Mouse (Mus musculus) thymus, adult 2 months (tissue): Measurements from ENCODE around the gene Cdhr3.

Experiments used
- CTCF ChIP-seq: fragments of 200-500 bp; IDR thresholded peaks from 2 replicates; pipeline ENCODE4 v1.5.1; 2012; ENCODE audit warnings: mild to moderate bottlenecking, control low read depth, low read length, moderate library complexity, borderline replicate concordance; ENCODE audit not compliant: control insufficient read depth, poor library complexity, insufficient read depth; ENCODE audit errors: extremely low read depth
- POLR2A ChIP-seq: fragments of 200-500 bp; IDR thresholded peaks from 2 replicates; pipeline ENCODE4 v1.6.1; 2012; ENCODE audit warnings: mild to moderate bottlenecking, low read length, control low read depth, moderate library complexity; ENCODE audit not compliant: control insufficient read depth, poor library complexity, insufficient read depth; ENCODE audit errors: extremely low read depth

DNA sequence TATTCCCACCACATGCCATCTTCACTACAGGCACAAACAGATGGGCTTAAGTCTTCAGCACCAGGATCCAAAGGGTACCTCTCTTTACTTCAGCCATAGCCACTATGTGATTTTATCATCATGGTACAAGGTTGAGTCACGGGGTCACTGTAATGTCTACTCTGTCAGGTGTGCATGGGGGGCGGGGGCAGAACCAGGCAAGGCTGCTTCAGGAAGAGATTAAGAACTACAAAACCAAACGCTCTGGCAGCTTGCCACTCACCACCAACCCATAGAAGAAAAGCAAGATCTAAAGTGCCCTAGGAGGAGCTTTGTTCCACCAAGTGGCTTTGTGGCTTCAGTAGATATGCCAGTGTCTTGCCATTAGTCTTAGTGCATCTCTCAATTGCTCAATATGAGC is 44.3 kb downstream of the Cdhr3 start:
- no peak for TF ChIP-seq POLR2A
- TF ChIP-seq CTCF = no peak
